Mouse (Mus musculus): ENCODE measurements at regions not wholly inside any gene's neighbourhood (a gene's known extent, or its start where the extent isn't known, plus 50 kb on each side); places are given as distances from the start of the nearest gene placed in this dataset.

GRCm38 (mm10) chr4:89082838-89083237 is 54.1 kb upstream of the Mtap start:
- H3K27ac ChIP-seq (ENCODE audit: low read depth, low read length) = no peak overlapping the region
- 78% methylated on average over 3 of the region's 3 CpGs for WGBS
- no peaks in the 10 kb centered on the region for H3K36me3 ChIP-seq (ENCODE audit: control insufficient read depth, insufficient read depth, low read length)
- no peaks in the 10 kb centered on the region for H3K27me3 ChIP-seq (ENCODE audit: control insufficient read depth, insufficient read depth, low read length)
- no peak for ATAC-seq (ENCODE audit: low read depth)
- H3K9me3 ChIP-seq (ENCODE audit: control insufficient read depth, low read length) = no peaks in the 10 kb centered on the region
- no peak overlapping the region for H3K4me3 ChIP-seq (ENCODE audit: low read depth, low read length)
- no peak overlapping the region for H3K9ac ChIP-seq (replicated peaks; ENCODE audit: low read depth, low read length)
- H3K4me2 ChIP-seq (ENCODE audit: low read depth, low read length) = no peak overlapping the region
- H3K4me1 ChIP-seq (ENCODE audit: control insufficient read depth, insufficient read depth, low read length) = no peaks in the 10 kb centered on the region

- no peak overlapping the region for H3K4me3 ChIP-seq (ENCODE audit: low read depth, low read length)
- WGBS = 95% methylated on average over 9 of the region's 9 CpGs
These were observed 58.4 kb upstream of the Mtap start for GRCm38 (mm10) chr4:89078485-89078884.

GRCm38 (mm10) chr4:89074705-89075104 is 62.2 kb upstream of the Mtap start:
- ATAC-seq (ENCODE audit: low read depth) = no peak
- H3K27ac ChIP-seq (ENCODE audit: low read depth, low read length) = no peak overlapping the region
- H3K36me3 ChIP-seq (ENCODE audit: control insufficient read depth, insufficient read depth, low read length) = no peaks in the 10 kb centered on the region
- no peak overlapping the region for H3K9ac ChIP-seq (replicated peaks; ENCODE audit: low read depth, low read length)
- H3K9me3 ChIP-seq (ENCODE audit: control insufficient read depth, low read length) = no peaks in the 10 kb centered on the region
- no peaks in the 10 kb centered on the region for H3K27me3 ChIP-seq (ENCODE audit: control insufficient read depth, insufficient read depth, low read length)
- no peak overlapping the region for H3K4me2 ChIP-seq (ENCODE audit: low read depth, low read length)
- no peak overlapping the region for H3K4me3 ChIP-seq (ENCODE audit: low read depth, low read length)
- H3K4me1 ChIP-seq (ENCODE audit: control insufficient read depth, insufficient read depth, low read length) = no peaks in the 10 kb centered on the region
- WGBS = 75% methylated on average over 4 of the region's 4 CpGs

More at GRCm38 (mm10) chr4:89078485-89078884, 58.4 kb upstream of the Mtap start:
- no peak overlapping the region for H3K27ac ChIP-seq (ENCODE audit: low read depth, low read length)
- no peaks in the 10 kb centered on the region for H3K27me3 ChIP-seq (ENCODE audit: control insufficient read depth, insufficient read depth, low read length)
- ATAC-seq (ENCODE audit: low read depth) = no peak
- H3K9me3 ChIP-seq (ENCODE audit: control insufficient read depth, low read length) = no peaks in the 10 kb centered on the region
- no peaks in the 10 kb centered on the region for H3K4me1 ChIP-seq (ENCODE audit: control insufficient read depth, insufficient read depth, low read length)
- no peaks in the 10 kb centered on the region for H3K36me3 ChIP-seq (ENCODE audit: control insufficient read depth, insufficient read depth, low read length)
- no peak overlapping the region for H3K4me2 ChIP-seq (ENCODE audit: low read depth, low read length)
- no peak overlapping the region for H3K9ac ChIP-seq (replicated peaks; ENCODE audit: low read depth, low read length)

- no peaks in the 10 kb centered on the region for H3K9me3 ChIP-seq (ENCODE audit: control insufficient read depth, low read length)
- 90% methylated on average over 2 of the region's 2 CpGs for WGBS
- no peak for ATAC-seq (ENCODE audit: low read depth)
- no peaks in the 10 kb centered on the region for H3K27me3 ChIP-seq (ENCODE audit: control insufficient read depth, insufficient read depth, low read length)
- no peak overlapping the region for H3K27ac ChIP-seq (ENCODE audit: low read depth, low read length)
- no peaks in the 10 kb centered on the region for H3K4me1 ChIP-seq (ENCODE audit: control insufficient read depth, insufficient read depth, low read length)
- no peaks in the 10 kb centered on the region for H3K36me3 ChIP-seq (ENCODE audit: control insufficient read depth, insufficient read depth, low read length)
- no peak overlapping the region for H3K4me2 ChIP-seq (ENCODE audit: low read depth, low read length)
- no peak overlapping the region for H3K4me3 ChIP-seq (ENCODE audit: low read depth, low read length)
- no peak overlapping the region for H3K9ac ChIP-seq (replicated peaks; ENCODE audit: low read depth, low read length)
These were observed 66.5 kb upstream of the Mtap start for GRCm38 (mm10) chr4:89070430-89070829.

GRCm38 (mm10) chr4:89064401-89064800 is 72.5 kb upstream of the Mtap start:
- Histone ChIP-seq H3K4me1 (ENCODE audit: control insufficient read depth, insufficient read depth, low read length) (no peaks in the 10 kb centered on the region), H3K9me3 (ENCODE audit: control insufficient read depth, low read length) (no peaks in the 10 kb centered on the region), H3K4me3 (ENCODE audit: low read depth, low read length) (no peak overlapping the region), H3K27ac (ENCODE audit: low read depth, low read length) (no peak overlapping the region), H3K36me3 (ENCODE audit: control insufficient read depth, insufficient read depth, low read length) (no peaks in the 10 kb centered on the region), H3K27me3 (ENCODE audit: control insufficient read depth, insufficient read depth, low read length) (no peaks in the 10 kb centered on the region), H3K4me2 (ENCODE audit: low read depth, low read length) (no peak overlapping the region), H3K9ac (replicated peaks; ENCODE audit: low read depth, low read length) (no peak overlapping the region)
- WGBS = 93% methylated on average over 7 of the region's 7 CpGs
- ATAC-seq (ENCODE audit: low read depth) = no peak

- Histone ChIP-seq H3K9me3 (ENCODE audit: control insufficient read depth, low read length) (no peaks in the 10 kb centered on the region), H3K4me3 (ENCODE audit: low read depth, low read length) (no peak overlapping the region), H3K4me1 (ENCODE audit: control insufficient read depth, insufficient read depth, low read length) (no peaks in the 10 kb centered on the region), H3K27ac (ENCODE audit: low read depth, low read length) (no peak overlapping the region), H3K36me3 (ENCODE audit: control insufficient read depth, insufficient read depth, low read length) (no peaks in the 10 kb centered on the region), H3K27me3 (ENCODE audit: control insufficient read depth, insufficient read depth, low read length) (no peaks in the 10 kb centered on the region), H3K4me2 (ENCODE audit: low read depth, low read length) (no peak overlapping the region), H3K9ac (replicated peaks; ENCODE audit: low read depth, low read length) (no peak overlapping the region)
- WGBS = 81% methylated on average over 1 of the region's 1 CpGs
- ATAC-seq (ENCODE audit: low read depth) = no peak
These were observed 74.5 kb upstream of the Mtap start for GRCm38 (mm10) chr4:89062384-89062783.

GRCm38 (mm10) chr4:89061619-89062018 is 75.3 kb upstream of the Mtap start:
- H3K27me3 ChIP-seq (ENCODE audit: control insufficient read depth, insufficient read depth, low read length) = no peaks in the 10 kb centered on the region
- ATAC-seq (ENCODE audit: low read depth) = no peak
- WGBS = 96% methylated on average over 4 of the region's 4 CpGs
- no peak overlapping the region for H3K9ac ChIP-seq (replicated peaks; ENCODE audit: low read depth, low read length)
- H3K4me2 ChIP-seq (ENCODE audit: low read depth, low read length) = no peak overlapping the region
- H3K4me1 ChIP-seq (ENCODE audit: control insufficient read depth, insufficient read depth, low read length) = no peaks in the 10 kb centered on the region
- no peak overlapping the region for H3K4me3 ChIP-seq (ENCODE audit: low read depth, low read length)
- H3K9me3 ChIP-seq (ENCODE audit: control insufficient read depth, low read length) = no peaks in the 10 kb centered on the region
- no peaks in the 10 kb centered on the region for H3K36me3 ChIP-seq (ENCODE audit: control insufficient read depth, insufficient read depth, low read length)
- no peak overlapping the region for H3K27ac ChIP-seq (ENCODE audit: low read depth, low read length)

- no peak for ATAC-seq (ENCODE audit: low read depth)
- Histone ChIP-seq H3K4me2 (ENCODE audit: low read depth, low read length) (no peak overlapping the region), H3K36me3 (ENCODE audit: control insufficient read depth, insufficient read depth, low read length) (no peaks in the 10 kb centered on the region), H3K4me3 (ENCODE audit: low read depth, low read length) (no peak overlapping the region), H3K27me3 (ENCODE audit: control insufficient read depth, insufficient read depth, low read length) (no peaks in the 10 kb centered on the region), H3K4me1 (ENCODE audit: control insufficient read depth, insufficient read depth, low read length) (no peaks in the 10 kb centered on the region), H3K9me3 (ENCODE audit: control insufficient read depth, low read length) (no peaks in the 10 kb centered on the region), H3K9ac (replicated peaks; ENCODE audit: low read depth, low read length) (no peak overlapping the region), H3K27ac (ENCODE audit: low read depth, low read length) (no peak overlapping the region)
These were observed 79.3 kb upstream of the Mtap start for GRCm38 (mm10) chr4:89057573-89057972.

GRCm38 (mm10) chr4:89057135-89057534 is 79.8 kb upstream of the Mtap start:
- ATAC-seq (ENCODE audit: low read depth) = no peak

GRCm38 (mm10) chr4:89055969-89056368 is 81.0 kb upstream of the Mtap start:
- H3K36me3 ChIP-seq (ENCODE audit: control insufficient read depth, insufficient read depth, low read length) = no peaks in the 10 kb centered on the region
- H3K4me3 ChIP-seq (ENCODE audit: low read depth, low read length) = no peak overlapping the region
- H3K9me3 ChIP-seq (ENCODE audit: control insufficient read depth, low read length) = no peaks in the 10 kb centered on the region
- WGBS = 93% methylated on average over 3 of the region's 3 CpGs
- no peak overlapping the region for H3K4me2 ChIP-seq (ENCODE audit: low read depth, low read length)
- no peak overlapping the region for H3K9ac ChIP-seq (replicated peaks; ENCODE audit: low read depth, low read length)
- no peak overlapping the region for H3K27ac ChIP-seq (ENCODE audit: low read depth, low read length)
- no peaks in the 10 kb centered on the region for H3K4me1 ChIP-seq (ENCODE audit: control insufficient read depth, insufficient read depth, low read length)
- ATAC-seq (ENCODE audit: low read depth) = no peak
- H3K27me3 ChIP-seq (ENCODE audit: control insufficient read depth, insufficient read depth, low read length) = no peaks in the 10 kb centered on the region

More at GRCm38 (mm10) chr4:89057135-89057534, 79.8 kb upstream of the Mtap start:
- Histone ChIP-seq H3K4me2 (ENCODE audit: low read depth, low read length) (no peak overlapping the region), H3K4me3 (ENCODE audit: low read depth, low read length) (no peak overlapping the region), H3K36me3 (ENCODE audit: control insufficient read depth, insufficient read depth, low read length) (no peaks in the 10 kb centered on the region), H3K27ac (ENCODE audit: low read depth, low read length) (no peak overlapping the region), H3K4me1 (ENCODE audit: control insufficient read depth, insufficient read depth, low read length) (no peaks in the 10 kb centered on the region), H3K9me3 (ENCODE audit: control insufficient read depth, low read length) (no peaks in the 10 kb centered on the region), H3K9ac (replicated peaks; ENCODE audit: low read depth, low read length) (no peak overlapping the region), H3K27me3 (ENCODE audit: control insufficient read depth, insufficient read depth, low read length) (no peaks in the 10 kb centered on the region)
- WGBS = 81% methylated on average over 1 of the region's 1 CpGs

All from neural tube, embryonic 14.5 days (tissue).